Mouse (Mus musculus) spleen, adult 2 months (tissue): ENCODE results near the gene Tsr2.

Source experiments
- CTCF ChIP-seq: fragments of 200-500 bp; IDR thresholded peaks from 2 replicates; pipeline ENCODE4 v1.5.1; 2011; ENCODE audit warnings: mild to moderate bottlenecking, inconsistent platforms; ENCODE audit not compliant: insufficient read depth, insufficient read length, insufficient replicate concordance; ENCODE audit errors: extremely low read depth
- POLR2A ChIP-seq: fragments of 200-500 bp; IDR thresholded peaks from 2 replicates; pipeline ENCODE4 v1.6.1; 2011; ENCODE audit warnings: low read depth, low read length, inconsistent platforms

GRCm38 (mm10) chrX:151054489-151054888 is 41.9 kb downstream of the Tsr2 start:
- no peak for TF ChIP-seq CTCF
- no peak for TF ChIP-seq POLR2A
